Comparison of ENCODE assay signal across 14 mouse cellular contexts in genomic region chr11:118825280-118826094, GRCm38 (mm10).
A peak's percentile ranks its signal among the peaks of the same experiment; 100 is the strongest.
DNase-seq lines count a peak whose midpoint lies in the region; ATAC-seq and TF ChIP-seq lines count a peak whose summit lies in the region.
"Had no signal": no experiment of that assay in that cellular context is flagged by ENCODE, and none has a peak within 500 bp of the region (broad histone marks: within the 10 kb centered on the region; RNA-seq: fewer than 3 reads in every experiment).

No protein-coding gene starts in this region.

- no peak for TF ChIP-seq CTCF in brain, embryonic 14.5 days (IDR thresholded peaks at IDR 0.05; ENCODE audit: borderline replicate concordance, extremely low read depth, insufficient read depth, insufficient read length)

- intact Hi-C loops in left cerebral cortex, postnatal 10 days (cut with DNase I) = no loop called here

- peak; percentile 48 for ATAC-seq in frontal cortex, adult (ENCODE audit: low TSS enrichment)
- peak; percentile 71 for ATAC-seq in intestine, embryonic 16.5 days
- ATAC-seq: activated CD4-positive, CD25-positive, alpha-beta regulatory T cell, adult 4 months had no signal

- TF ChIP-seq POLR2A in brain, embryonic 14.5 days (IDR thresholded peaks at IDR 0.05; ENCODE audit: borderline replicate concordance, extremely low read depth, insufficient read depth, insufficient read length, poor library complexity, severe bottlenecking) = no peak

- H3K9ac ChIP-seq in intestine, embryonic 16.5 days (ENCODE audit: low read depth, low read length) = no peak overlapping the region; the same call in 1 of the 2 replicates
- H3K9ac ChIP-seq: limb, embryonic 13.5 days had no signal

- WGBS in intestine, embryonic 16.5 days = 43% methylated on average over 25 of the region's 25 CpGs

- no peaks in the 10 kb centered on the region for H3K36me3 ChIP-seq in intestine, embryonic 16.5 days (ENCODE audit: control insufficient read depth, insufficient read depth, low read length)
- H3K36me3 ChIP-seq: limb, embryonic 13.5 days had no signal

- DNase-seq in frontal cortex, postnatal 14 days (ENCODE audit: low spot score in 2 of 2) = no peak
- peak; percentile 48 for DNase-seq in brain, embryonic 14.5 days (ENCODE audit: low read depth)
- peak; percentile 65 for DNase-seq in mesoderm, embryonic 11.5 days (ENCODE audit: low read depth, low spot score)
- DNase-seq in lung, postnatal 10 days = no peak
- no peak for DNase-seq in left cerebral cortex, postnatal 10 days (ENCODE audit: extremely low spot score in 1 of 2, low spot score in 2 of 2)
- DNase-seq in layer of hippocampus, postnatal 10 days (ENCODE audit: low spot score in 2 of 2) = no peak
- DNase-seq: cerebellum, postnatal 25 days; heart, postnatal 10 days; layer of hippocampus, adult 9-11 months; lung, adult 2 months had no signal

- no peaks in the 10 kb centered on the region for H3K27me3 ChIP-seq in intestine, embryonic 16.5 days (replicated peaks; ENCODE audit: control insufficient read depth, insufficient read depth, low read length)
- H3K27me3 ChIP-seq: limb, embryonic 13.5 days had no signal

- no peak overlapping the region for H3K27ac ChIP-seq in intestine, embryonic 16.5 days (ENCODE audit: low read length)
- H3K27ac ChIP-seq: limb, embryonic 13.5 days had no signal

- no peak overlapping the region for H3K4me2 ChIP-seq in intestine, embryonic 16.5 days (ENCODE audit: low read depth, low read length)
- H3K4me2 ChIP-seq: limb, embryonic 13.5 days had no signal

- peaks cover 14% of the 10 kb centered on the region for H3K4me1 ChIP-seq in intestine, embryonic 16.5 days (ENCODE audit: control insufficient read depth, insufficient read depth, low read length)

- H3K4me3 ChIP-seq in intestine, embryonic 16.5 days (ENCODE audit: low read length) = no peak overlapping the region
- H3K4me3 ChIP-seq: limb, embryonic 13.5 days had no signal

- H3K9me3 ChIP-seq in intestine, embryonic 16.5 days (ENCODE audit: control insufficient read depth, low read length) = no peaks in the 10 kb centered on the region
- H3K9me3 ChIP-seq: limb, embryonic 13.5 days had no signal

Comparison
In these comparisons a context has a peak if more than half of its experiments do, and no peak if none do; other contexts are left out.
1. DNase-seq: peak in brain, embryonic 14.5 days (single experiment) and mesoderm, embryonic 11.5 days (single experiment); none in frontal cortex, postnatal 14 days (0 of 2), lung, postnatal 10 days (single experiment), left cerebral cortex, postnatal 10 days (0 of 2) and layer of hippocampus, postnatal 10 days (0 of 2).